Mouse (Mus musculus) fat pad, adult 2 months (tissue): Measurements from ENCODE around the gene Sp6.

ENCODE experiments used
- DNase-seq: peaks from one replicate; pipeline ENCODE4 v3.0.0-alpha.2; 2011; ENCODE audit warnings: low read depth, low spot score; ENCODE audit errors: extremely low read depth

Gene Sp6

DNA sequence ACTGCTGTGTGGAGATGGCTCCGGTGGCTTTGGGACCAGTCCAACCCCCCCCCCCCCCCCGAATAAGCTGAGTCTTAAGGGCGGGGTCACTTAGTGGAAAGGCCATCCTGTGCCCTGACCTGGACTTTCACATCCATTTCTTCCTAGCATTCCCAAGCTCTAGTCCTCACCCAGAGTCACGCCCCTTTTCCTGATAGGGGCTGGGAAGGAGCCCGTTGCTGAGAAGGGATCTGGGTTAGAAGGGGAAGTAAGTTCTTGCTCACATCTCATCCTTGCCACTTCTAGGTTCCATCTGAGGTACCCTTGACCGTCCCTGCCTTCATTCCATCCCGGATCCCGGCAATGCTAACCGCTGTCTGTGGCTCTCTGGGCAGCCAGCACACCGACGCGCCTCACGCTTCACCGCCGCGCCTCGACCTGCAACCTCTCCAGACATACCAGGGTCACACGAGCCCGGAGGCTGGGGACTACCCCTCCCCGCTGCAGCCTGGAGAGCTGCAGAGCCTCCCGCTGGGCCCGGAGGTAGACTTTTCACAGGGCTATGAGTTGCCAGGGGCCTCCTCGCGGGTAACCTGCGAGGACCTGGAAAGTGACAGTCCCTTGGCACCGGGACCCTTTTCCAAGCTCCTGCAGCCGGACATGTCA, 8.0 kb downstream of the Sp6 start:
- no peak for DNase-seq

DNA sequence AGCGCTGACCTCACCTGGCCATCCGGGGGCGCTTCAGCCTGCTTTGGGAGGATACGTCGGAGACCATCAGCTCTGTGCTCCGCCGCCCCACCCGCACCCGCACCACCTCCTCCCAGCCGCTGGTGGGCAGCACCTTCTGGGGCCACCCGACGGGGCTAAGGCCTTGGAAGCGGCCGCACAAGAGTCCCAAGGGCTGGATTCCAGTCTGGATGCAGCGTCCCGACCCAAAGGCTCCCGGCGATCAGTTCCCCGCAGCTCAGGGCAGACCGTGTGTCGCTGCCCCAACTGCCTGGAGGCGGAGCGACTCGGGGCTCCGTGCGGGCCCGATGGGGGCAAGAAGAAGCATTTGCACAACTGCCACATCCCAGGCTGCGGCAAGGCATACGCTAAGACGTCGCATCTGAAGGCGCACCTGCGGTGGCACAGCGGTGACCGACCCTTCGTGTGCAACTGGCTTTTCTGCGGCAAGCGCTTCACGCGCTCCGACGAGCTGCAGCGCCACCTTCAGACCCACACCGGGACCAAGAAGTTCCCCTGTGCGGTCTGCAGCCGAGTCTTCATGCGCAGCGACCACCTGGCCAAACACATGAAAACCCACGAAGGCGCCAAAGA, 8.8 kb downstream of the Sp6 start:
- no peak for DNase-seq

DNA sequence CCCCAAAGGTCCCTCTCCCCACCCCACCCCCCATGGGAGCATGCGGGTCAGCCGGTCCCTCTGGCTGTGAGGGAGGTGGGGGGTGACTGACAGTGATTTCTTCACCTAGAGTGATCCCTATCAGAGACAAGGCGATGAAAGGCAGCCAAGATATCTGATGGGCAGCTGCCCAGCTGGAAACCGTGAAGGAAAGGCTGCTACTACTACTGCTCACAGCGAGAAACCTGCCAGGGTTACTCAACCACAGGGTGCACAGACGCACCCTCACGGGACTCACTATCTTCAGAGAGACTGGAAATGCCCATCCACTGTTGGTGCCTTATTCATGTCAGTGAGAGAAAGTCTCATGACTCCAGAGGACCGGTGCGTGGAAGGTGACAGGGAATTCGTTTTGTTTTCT, 11.8 kb downstream of the Sp6 start:
- peak; percentile 95 for DNase-seq

DNA sequence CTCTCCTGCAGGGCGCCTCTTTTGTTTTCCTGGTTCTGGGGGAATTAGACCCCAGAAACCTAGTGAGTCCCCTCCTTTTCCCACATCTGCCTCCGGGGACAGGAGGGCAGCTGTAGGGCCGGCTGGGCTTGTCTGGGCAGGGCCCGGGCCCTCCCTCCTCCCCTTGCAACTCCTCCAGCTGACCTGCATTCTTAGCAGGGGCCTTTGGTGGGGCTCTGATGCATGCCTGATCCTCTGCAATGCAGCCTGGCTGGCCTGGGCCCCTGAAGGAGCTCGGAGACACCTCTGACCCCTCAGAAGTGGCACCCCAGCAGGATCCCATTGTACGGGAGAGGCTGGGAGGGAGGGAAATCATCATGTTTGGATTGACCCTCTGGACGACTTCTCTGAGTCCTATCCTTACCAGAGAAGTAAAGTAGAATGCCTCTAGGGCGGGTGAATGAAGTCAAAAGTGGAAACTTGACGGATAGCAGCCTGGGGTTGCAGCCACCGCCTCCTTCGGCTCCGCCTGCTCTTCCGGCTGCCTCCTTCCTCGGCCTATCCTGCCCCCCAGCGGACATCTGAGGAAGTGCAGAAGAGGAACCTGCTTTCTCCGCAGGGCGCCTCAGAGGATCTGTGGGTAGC, 12.6 kb downstream of the Sp6 start:
- DNase-seq: no peak

DNA sequence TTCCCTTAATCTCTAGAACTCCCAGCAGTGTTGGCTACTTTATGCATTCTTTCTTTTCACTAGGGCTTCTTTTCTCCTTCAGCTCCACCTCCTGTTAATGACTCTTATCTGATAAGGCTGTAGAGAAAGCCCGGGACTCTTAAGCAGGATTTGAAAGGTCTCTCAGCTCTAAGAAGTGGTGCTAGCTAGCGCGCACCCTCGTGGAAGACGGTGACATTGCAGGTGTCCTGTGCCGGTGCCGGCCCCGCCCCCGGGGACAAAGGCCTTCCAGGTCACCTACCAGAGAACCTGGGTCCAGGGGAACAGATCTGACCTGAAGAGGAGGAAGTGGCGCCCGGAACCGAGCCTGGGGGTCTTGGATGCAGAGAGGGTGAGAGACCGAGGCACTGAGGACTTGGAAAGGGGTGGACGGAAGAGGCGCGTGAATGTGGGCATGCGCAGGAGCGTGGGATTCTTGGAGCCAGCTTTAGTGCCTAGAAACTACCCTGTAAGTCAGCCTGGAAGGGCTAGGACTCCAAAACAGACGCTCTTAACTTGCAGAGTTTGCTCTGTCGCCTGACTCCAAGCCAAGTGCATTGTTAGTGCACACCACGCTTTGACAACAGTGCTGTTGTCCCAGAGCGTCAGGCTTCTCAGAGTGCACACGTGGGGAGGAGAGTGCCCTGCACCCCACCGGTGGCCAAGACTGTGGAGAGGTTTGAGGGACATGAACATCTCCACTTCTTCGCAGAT, 16.7 kb downstream of the Sp6 start, which contains the start of gene Scrn2:
Gene Scrn2 (plus strand): TSS at position 253 of the 732 bp plus-strand sequence.
- no peak for DNase-seq

DNA sequence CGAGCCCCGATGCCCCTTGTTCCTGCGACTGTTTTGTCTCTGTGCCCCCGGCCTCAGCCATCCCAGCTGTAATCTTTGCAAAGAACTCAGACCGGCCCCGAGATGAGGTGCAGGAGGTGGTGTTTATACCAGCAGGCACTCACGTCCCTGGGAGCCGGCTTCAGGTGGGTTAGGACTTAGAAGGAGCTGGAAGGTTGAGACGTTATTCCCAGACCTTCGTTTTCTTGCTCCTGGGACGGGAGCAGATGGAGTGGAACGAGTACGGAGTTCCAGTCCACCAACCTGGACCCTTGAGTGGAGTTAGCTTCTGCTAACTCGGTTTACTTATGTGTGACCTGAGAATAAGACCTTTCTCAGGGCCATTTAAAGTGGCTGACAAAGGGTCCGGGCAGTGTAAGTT, 17.2 kb downstream of the Sp6 start:
- no peak for DNase-seq

DNA sequence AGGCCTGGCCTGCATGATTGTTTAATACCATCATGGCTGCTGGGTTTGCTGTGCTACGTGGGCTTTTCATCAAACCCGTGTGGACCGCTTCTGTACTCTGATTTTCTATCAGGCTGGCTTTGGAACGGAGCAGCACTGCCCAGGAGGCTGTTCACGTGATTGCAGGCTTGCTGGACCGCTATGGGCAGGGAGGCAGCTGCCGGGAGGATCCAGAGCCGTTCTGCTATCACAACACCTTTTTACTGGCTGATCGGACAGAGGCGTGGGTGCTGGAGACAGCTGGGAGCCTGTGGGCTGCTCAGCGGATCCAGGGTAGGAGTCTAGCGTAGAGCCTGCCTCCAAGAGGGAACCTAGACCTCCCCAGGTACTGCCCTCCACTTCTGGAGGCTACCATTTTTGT, 18.8 kb downstream of the Sp6 start:
- DNase-seq: no peak

DNA sequence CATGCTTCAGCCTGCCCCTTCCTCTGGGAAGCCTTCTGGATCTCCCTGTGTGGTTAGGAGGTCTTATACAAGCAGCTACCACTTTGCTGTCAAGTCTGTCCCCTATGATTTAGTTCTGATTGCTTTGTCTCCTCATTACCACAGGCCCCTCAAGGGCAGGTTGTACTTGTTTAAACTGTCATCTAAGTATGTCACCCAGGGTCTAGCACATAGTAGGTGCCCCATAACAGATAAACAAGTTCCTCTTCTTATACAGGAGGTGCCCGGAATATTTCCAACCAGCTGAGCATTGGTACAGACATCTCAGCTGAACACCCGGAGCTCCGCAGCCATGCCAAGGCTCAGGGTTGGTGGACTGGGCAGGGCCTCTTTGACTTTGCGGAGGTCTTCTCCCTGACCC, 19.3 kb downstream of the Sp6 start:
- no peak for DNase-seq

DNA sequence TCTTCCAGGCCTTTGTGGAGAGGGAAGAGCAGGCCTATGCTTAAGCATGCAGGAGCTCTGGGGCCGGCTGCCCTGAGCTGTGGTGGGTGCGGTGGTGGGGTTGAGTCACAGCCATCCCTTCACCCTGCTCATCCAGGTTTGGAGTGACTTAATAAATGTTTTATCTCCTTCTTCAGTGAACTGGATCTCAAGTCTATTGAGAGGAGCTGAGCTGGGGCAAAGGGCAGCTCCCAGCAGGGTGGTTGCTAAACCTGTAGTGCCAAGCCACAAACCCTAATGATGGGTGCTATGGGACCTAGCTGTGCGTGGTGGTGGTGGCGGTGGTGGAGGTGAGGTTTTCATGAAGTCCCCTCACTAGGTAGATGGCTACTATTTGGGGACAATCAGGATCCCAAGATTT, 20.6 kb downstream of the Sp6 start:
- DNase-seq: no peak

DNA sequence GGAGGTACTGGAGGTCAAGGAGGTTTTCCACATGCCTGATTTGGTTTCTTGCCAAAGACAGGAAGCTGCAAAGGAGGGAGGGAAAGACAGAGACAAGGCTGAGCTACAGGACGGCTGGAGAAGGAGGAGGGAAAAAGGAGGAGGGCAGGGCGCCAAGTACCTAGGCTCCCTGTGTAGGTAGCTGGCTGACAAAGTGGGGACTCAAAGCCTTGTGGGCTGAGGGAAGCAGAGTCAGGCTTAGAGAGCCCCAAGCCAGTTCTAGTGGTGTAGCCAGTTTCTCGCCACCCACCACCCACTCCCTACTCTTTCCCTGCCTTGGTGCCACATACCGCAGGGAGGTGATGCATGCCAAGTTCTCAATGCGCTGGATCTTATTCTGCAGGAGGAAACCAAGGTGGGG, 22.9 kb downstream of the Sp6 start:
- peak; percentile 69 for DNase-seq

DNA sequence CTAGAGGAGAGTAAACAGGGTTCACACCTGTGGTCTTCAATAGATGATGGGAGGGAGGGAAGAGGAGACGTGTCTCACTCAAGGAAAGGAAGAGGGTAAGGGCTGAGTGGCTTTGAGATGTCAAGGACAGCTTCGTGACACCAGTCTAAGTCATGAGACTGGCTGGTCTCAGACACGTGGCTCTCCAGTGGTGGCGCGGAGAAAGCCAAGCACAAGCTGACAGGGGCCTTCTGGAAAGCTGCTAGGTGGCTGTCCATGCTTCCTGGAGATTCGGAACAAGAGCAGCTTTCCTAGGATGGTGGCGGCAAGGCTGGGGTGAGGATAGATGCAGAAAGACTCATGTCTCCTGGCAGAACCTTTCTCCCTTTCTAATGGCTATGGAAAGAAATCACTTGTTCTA, 25.7 kb downstream of the Sp6 start:
- DNase-seq: no peak

DNA sequence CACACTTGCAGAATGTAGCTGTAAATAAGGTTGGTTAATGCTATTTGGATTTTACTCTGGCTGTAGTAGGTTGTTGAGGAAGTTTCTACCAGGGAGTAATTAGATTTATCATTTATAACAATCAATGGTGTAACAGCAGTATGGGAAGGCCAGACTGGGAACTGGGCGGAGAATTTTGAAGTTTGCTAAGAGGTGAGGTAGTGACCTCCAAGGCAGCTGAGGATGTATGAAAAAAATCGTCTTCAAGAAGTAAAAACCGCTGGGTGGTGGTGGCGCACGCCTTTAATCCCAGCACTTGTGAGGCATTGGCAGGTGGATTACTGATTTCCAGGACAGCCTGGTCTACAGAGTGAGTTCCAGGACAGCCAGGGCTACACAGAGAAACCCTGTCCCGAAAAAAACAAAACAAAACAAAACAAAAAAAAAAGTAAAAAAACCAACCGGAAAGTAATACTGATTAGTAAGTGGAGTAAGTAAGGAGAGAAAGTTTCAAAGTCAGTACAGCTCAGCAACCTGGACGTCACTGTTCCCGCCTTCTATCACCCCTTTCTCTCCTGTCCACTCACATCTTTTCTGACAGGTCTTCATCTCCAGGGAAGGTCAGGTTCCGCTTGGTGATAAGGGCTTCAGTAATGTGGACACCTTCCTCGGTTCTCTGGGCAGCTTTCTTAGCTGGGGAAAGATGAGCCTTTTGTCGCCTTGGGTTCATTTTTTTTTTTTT, 27.3 kb downstream of the Sp6 start:
- DNase-seq: no peak

DNA sequence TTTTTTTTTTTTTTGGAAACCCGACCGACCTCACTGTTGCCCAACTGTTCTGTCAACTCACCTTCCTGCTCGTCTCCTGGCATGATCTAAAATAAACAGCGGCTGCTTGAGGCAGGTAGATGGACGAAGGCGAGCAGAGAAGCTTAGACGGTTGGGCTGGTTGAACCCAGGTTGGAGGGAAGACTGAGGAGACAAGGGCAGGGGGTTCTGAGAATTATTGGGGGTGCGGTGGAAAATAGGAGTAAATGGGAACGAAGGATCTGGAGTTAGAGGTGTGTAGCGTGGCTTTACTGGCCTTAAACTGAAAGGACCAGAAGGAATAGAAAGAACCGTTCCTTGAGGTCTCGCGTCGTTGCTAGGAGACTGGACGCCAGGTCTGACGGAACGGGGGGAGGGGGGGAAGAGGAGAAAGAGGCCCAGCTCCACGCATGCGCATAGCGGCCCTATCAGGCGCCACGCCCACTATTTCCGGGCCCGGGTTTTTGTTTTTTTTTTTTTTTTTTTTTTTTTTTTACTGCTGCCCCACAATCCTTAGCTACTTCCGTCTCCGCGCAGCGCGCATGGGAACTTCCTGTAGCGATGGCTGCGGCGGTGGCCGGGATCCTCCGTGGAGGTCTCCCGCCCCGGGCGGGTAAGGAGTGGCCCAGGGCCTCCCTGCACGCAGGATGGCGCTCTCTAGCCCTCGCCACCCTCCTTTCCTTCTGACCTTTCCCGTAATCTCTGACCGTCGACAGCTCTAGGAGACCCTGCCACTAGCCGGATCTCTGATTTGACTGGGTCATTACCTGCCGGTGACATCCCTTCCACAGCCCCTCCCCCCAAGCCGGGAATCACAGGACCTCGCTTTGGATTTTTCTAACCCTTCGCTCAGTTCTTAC, 28.1 kb downstream of the Sp6 start, which contains the start of the genes Lrrc46 and Mrpl10:
Gene Lrrc46 (minus strand): TSS at position 386 of the 878 bp plus-strand sequence.
Gene Mrpl10 (plus strand): TSS at position 539 of the 878 bp plus-strand sequence.
- DNase-seq: no peak

DNA sequence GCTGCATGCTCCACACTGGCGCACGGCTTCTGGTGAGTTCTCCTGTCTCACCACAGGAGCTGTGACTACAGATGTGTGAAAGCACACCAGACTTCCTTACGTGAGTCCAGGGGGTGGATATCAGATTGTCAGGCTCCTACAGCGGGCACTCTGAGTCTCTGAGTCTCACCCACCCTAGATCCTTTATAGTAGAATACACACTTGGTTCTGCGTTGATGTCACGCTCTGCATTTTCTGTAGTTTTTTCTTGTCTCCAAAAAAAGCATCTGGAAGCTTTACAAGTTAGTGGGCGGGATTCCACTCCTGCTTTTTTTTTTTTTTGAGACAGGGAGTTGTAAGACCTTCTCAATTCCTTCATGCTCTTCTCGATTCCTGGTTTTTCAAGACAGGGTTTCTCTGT, 31.7 kb downstream of the Sp6 start:
- DNase-seq: no peak

DNA sequence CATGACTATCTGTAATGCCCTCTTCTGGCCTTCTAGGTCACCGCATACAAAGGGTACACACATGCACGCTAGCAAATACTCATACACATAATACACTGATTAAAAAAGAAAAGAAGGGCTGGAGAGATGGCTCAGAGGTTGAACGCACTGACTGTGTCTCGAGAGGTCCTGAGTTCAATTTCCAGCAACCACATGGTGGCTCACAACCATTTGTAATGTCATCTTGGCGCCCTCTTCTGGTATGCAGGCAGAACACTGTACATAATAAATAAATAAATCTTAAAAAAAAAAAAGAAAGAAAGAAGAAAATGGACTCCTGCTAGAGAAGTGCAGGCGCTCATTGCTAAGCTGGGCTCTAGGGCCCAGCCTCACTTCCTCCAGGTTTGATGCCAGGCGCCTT, 32.7 kb downstream of the Sp6 start:
- DNase-seq: no peak

DNA sequence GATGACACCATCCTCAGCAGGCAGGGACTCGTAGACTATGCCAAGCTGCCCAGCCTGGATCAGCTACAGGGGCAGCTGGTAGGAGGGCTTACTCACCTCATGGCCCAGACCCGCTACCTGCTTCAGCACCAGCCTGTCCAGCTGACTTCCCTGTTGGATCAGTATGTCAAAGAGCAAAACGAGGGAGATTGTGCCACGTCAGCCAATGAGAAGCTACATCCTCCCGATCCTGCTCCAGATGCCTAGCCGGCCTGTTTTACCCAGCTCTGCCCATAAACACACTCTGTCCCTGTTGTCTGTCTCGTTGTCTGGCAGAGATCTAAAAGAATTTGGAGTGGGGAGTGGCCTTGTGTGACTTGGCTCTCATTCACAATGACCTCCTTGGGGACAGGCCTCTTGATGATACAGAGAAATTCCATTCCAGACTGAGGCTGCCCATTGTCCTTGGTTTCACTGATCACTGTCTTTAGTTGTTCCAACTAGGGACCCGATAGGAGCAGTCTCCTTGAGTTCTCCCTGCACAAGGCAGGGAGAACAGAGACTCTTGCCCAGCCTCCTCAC, 35.0 kb downstream of the Sp6 start:
- DNase-seq: no peak

DNA sequence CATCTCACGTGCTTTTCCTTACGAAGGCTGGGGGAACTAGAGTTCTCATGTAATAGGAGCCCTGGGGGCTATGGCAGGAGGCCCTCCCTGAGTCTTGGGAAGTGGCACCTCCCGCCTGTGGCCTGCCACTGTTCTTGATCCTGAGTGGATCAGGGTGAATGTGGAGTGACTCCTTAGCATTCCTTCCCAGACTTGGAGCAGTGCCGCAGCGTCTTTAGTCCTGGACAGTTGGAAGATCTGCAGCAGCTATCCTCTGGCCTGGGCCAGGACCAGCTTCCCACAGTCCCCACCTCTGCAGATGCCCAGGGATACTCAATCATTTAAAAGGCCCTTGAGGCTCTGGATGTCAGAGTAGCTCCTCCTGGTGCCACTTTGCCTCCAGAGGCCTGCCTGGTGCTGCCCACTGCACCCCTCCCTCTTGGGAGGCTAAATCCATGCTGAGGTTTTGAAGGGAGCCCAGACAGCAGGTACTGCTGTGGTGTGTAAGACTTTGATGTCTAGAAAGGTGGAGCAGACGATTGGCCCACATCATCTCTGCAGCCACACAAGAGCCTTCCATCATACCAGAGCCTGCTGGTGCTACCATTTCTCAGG, 36.4 kb downstream of the Sp6 start:
- DNase-seq: no peak

DNA sequence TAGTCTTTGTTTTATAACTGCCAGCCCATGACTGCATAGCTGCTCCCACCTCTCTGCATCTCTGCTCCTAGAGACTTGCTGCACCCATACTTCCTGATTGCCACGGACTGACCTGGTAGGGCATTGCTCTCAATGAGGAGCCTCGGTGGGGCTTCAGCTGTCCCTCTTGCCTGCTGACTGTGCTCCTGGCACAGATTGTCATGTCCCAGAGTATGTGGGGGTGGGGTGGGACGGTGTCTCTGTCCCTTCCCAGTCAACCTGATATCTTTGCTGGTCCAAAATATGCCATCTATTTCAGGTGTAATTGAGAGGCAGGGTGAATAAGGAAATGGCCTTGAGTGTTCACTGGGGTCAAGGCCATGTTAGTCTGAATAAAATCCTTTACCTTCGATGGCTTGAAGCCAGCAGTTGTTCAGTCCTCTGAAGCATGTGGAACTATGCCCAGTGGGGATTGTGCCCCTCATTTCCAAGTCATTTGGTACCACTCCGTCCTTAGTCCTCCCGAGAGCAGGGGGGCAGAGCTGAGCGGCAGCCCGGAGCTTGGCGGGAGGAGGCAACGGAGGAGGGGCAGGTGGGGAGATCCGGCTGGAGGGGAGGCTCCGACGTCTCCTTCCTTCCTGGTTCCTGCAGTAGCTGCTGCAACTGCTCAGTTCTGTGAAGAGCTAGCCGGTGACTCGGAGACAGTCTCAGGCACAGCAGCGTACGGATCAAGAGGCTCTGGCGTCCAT, 37.2 kb downstream of the Sp6 start, which contains the start of gene Osbpl7:
Gene Osbpl7 (plus strand): TSS at position 413 of the 728 bp plus-strand sequence.
- no peak for DNase-seq
